Mouse (Mus musculus): Measurements from ENCODE around the gene E2f6.

DNA sequence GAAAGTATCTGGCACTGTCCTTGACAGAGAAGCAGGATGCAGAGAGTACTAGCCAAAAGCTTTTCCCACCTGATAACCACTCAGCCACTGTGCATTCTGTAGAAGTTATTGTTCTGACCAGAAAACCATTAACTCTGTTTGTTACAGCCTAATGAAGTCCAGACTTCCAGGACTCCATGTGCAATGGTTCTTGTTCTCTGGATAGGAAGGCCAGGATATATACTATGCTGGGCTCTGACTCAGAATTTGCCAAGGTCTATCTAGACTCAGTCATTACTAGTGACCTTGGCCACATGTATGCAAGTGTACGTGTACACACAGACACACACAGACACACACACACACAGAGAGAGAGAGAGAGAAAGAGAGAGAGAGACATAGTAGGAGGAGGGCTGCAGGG lies 49.8 kb downstream of the E2f6 start:
- TF ChIP-seq CTCF (IDR thresholded peaks at IDR 0.05; ENCODE audit: low read depth, low read length) (no peak), GATA2 (IDR thresholded peaks at IDR 0.05; ENCODE audit: borderline replicate concordance, low read depth, low read length) (no peak), GATA1 (IDR thresholded peaks at IDR 0.05; ENCODE audit: borderline replicate concordance, low read length) (no peak), POLR2AphosphoS5 (IDR thresholded peaks at IDR 0.05; ENCODE audit: insufficient replicate concordance, low read depth, low read length) (no peak)

Data from G1E (cell line).